Mouse (Mus musculus) hindbrain, embryonic 14.5 days (tissue): ENCODE data around the gene Eif4e. TPM values are rescaled to one million over a fixed set of nuclear protein-coding genes. Genes with fewer than 3 reads are reported as not detected.

Source experiments
- ATAC-seq: fragments of 200-750 bp; cut with Nextera tagmentation; 2 replicates; pipeline ENCODE4 v1.8.0; 2017; ENCODE audit warnings: moderate number of reproducible peaks, mild to moderate bottlenecking, moderate TSS enrichment, moderate library complexity; ENCODE audit not compliant: low FRiP score
- DNase-seq: peaks from one replicate; pipeline ENCODE4 v3.0.0-alpha.2; 2015; ENCODE audit warnings: low spot score
- H3K27ac ChIP-seq: fragments of 300-500 bp; sonication (generic); 2 replicates; pipeline ENCODE4 v1.5.1; 2014; ENCODE audit warnings: mild to moderate bottlenecking, moderate library complexity
- H3K27me3 ChIP-seq: fragments of 300-500 bp; sonication (generic); 2 replicates; pipeline ENCODE4 v1.6.1; 2014; ENCODE audit warnings: mild to moderate bottlenecking, low read length, mixed read lengths; ENCODE audit not compliant: control insufficient read depth, insufficient read depth
- H3K36me3 ChIP-seq: fragments of 300-500 bp; sonication (generic); replicated peaks from 2 replicates; pipeline ENCODE4 v1.6.1; 2014; ENCODE audit not compliant: control insufficient read depth, insufficient read depth
- H3K4me1 ChIP-seq: fragments of 300-500 bp; sonication (generic); replicated peaks from 2 replicates; pipeline ENCODE4 v1.6.1; 2014; ENCODE audit warnings: antibody characterized with exemption, low read length, mixed read lengths; ENCODE audit not compliant: control insufficient read depth, insufficient read depth
- H3K4me2 ChIP-seq: fragments of 300-500 bp; sonication (generic); replicated peaks from 2 replicates; pipeline ENCODE4 v1.6.1; 2014; ENCODE audit warnings: mild to moderate bottlenecking, moderate library complexity
- H3K4me3 ChIP-seq: fragments of 300-500 bp; sonication (generic); replicated peaks from 2 replicates; pipeline ENCODE4 v1.5.1; 2014; ENCODE audit warnings: mild to moderate bottlenecking, low read length
- H3K9ac ChIP-seq: fragments of 300-500 bp; sonication (generic); 2 replicates; pipeline ENCODE4 v1.6.1; 2014
- H3K9me3 ChIP-seq: fragments of 300-500 bp; sonication (generic); 2 replicates; pipeline ENCODE4 v1.6.1; 2016; ENCODE audit warnings: low read length; ENCODE audit not compliant: control insufficient read depth
- WGBS: fragments of 180-500 bp; shearing (Covaris S2); extraction: QIAGEN DNeasy Blood & Tissue Kit; methylation state at CpG from one replicate; pipeline ENCODE4 v1.1.7; 2014; 5-methylcytosine and 5-hydroxymethylcytosine counted together
- polyA plus RNA-seq: library from polyadenylated mRNA; unstranded; fragments of >200 nt; fragmentation: Nextera tagmentation; extraction: Ambion mirVana; gene quantifications from 2 replicates; pipeline ENCODE4 v1.2.1, GENCODE M21; 2014

Gene Eif4e
- 314 and 377 TPM in 2 replicates for polyA plus RNA-seq

GRCm38 (mm10) chr3:138526073-138526915 is at the start of gene Eif4e:
Gene Eif4e (plus strand): TSS chr3:138526179.
- no peaks in the 10 kb centered on the region for H3K9me3 ChIP-seq
- H3K4me3 ChIP-seq = peak within 1 kb of the TSS; percentile 99
- ATAC-seq (peak; percentile 22), DNase-seq (no peak)
- no peaks in the 10 kb centered on the region for H3K36me3 ChIP-seq
- peak within 1 kb of the TSS; percentile 94 for H3K4me2 ChIP-seq
- H3K4me1 ChIP-seq = peaks cover 21% of the 10 kb centered on the region
- 2% methylated on average over 39 of the region's 39 CpGs for WGBS
- no peaks in the 10 kb centered on the region for H3K27me3 ChIP-seq
- H3K27ac ChIP-seq = peak within 1 kb of the TSS; percentile 81
- H3K9ac ChIP-seq = peak within 1 kb of the TSS; percentile 61

- H3K9ac ChIP-seq = no peak overlapping the region
- ATAC-seq (no peak), DNase-seq (no peak)
- H3K4me2 ChIP-seq = no peak overlapping the region
- H3K4me1 ChIP-seq = no peaks in the 10 kb centered on the region
- peaks cover 50% of the 10 kb centered on the region for H3K36me3 ChIP-seq
- H3K4me3 ChIP-seq = no peak overlapping the region
- no peaks in the 10 kb centered on the region for H3K9me3 ChIP-seq
- H3K27me3 ChIP-seq = no peaks in the 10 kb centered on the region
- WGBS = 98% methylated on average over 8 of the region's 8 CpGs
- no peak overlapping the region for H3K27ac ChIP-seq
Observed at GRCm38 (mm10) chr3:138479489-138479888, 46.5 kb upstream of the Eif4e start.

GRCm38 (mm10) chr3:138481526-138482284 is 44.3 kb upstream of the Eif4e start:
- DNase-seq = no peak
- no peak overlapping the region for H3K4me2 ChIP-seq
- H3K27me3 ChIP-seq = no peaks in the 10 kb centered on the region
- 57% methylated on average over 14 of the region's 14 CpGs for WGBS
- no peak overlapping the region for H3K27ac ChIP-seq
- H3K4me3 ChIP-seq = no peak overlapping the region
- H3K36me3 ChIP-seq = peaks cover 53% of the 10 kb centered on the region
- no peaks in the 10 kb centered on the region for H3K9me3 ChIP-seq
- H3K9ac ChIP-seq = no peak overlapping the region
- no peaks in the 10 kb centered on the region for H3K4me1 ChIP-seq
- no peak for ATAC-seq

- Histone ChIP-seq H3K27ac (no peak overlapping the region), H3K9me3 (no peaks in the 10 kb centered on the region), H3K36me3 (peaks cover 44% of the 10 kb centered on the region), H3K4me1 (peaks cover 8% of the 10 kb centered on the region), H3K9ac (no peak overlapping the region), H3K4me3 (no peak overlapping the region), H3K4me2 (no peak overlapping the region), H3K27me3 (no peaks in the 10 kb centered on the region)
- 93% methylated on average over 2 of the region's 2 CpGs for WGBS
- ATAC-seq = no peak
- no peak for DNase-seq
Observed at GRCm38 (mm10) chr3:138483240-138483639, 42.7 kb upstream of the Eif4e start.

- Histone ChIP-seq H3K4me1 (peaks cover 11% of the 10 kb centered on the region), H3K27me3 (no peaks in the 10 kb centered on the region), H3K4me3 (peak overlapping the region; percentile 79), H3K9ac (peak overlapping the region; percentile 78), H3K9me3 (no peaks in the 10 kb centered on the region), H3K36me3 (peaks cover 5% of the 10 kb centered on the region; the same call in 1 of the 2 replicates), H3K27ac (peak overlapping the region; percentile 75), H3K4me2 (peak overlapping the region; percentile 89)
- WGBS = under 1% methylated on average over 57 of the region's 61 CpGs
- peak; percentile 29 for DNase-seq
- ATAC-seq = no peak
Observed at GRCm38 (mm10) chr3:138488584-138489326, 37.2 kb upstream of the Eif4e start.

DNA sequence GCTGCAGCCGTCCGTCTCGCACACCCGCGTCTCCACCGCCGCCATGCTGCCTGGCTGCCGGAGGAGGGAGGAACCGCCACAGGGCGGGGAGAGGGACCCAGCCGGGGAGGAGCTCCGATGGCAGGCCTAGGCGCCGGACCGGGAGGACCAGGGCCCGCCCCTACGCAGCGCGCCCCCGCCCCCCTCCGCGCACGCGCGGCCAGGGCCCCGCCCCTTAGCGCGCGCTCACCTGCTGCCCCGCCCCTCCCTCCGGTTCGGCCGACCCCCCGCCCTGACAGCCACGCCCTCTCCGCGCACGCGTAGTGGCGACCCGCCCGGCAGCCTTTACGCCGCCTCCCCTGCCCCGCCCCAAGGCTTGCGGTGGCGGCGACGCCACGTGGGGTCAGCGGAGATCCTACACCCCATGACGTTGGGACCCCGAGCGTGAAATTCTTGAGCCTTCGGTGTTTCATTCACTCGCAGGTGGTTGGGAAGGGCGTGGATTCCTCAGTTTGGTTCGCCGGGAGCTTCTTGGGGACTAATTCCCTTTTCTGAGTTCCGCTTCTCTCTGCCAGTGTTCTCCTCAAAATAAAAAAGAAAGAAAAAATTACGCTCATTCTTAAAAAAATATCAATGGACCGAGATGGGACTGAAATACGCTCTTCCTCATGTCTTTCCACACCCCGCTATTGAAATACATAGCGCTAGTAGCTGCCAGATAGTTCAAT is 36.5 kb upstream of the Eif4e start, which contains the start of gene Metap1:
Gene Metap1 (minus strand): TSS at position 189 of the 707 bp plus-strand sequence.
- peak within 1 kb of the TSS; percentile 75 for H3K27ac ChIP-seq
- peak within 1 kb of the TSS; percentile 79 for H3K4me3 ChIP-seq
- H3K4me2 ChIP-seq = peak within 1 kb of the TSS; percentile 89
- H3K9ac ChIP-seq = peak within 1 kb of the TSS; percentile 78
- peak; percentile 99 for ATAC-seq
- DNase-seq = peak; percentile 94
- H3K36me3 ChIP-seq = peaks cover 5% of the 10 kb centered on the region; the same call in 1 of the 2 replicates
- WGBS = under 1% methylated on average over 59 of the region's 65 CpGs
- no peaks in the 10 kb centered on the region for H3K9me3 ChIP-seq
- H3K27me3 ChIP-seq = no peaks in the 10 kb centered on the region
- H3K4me1 ChIP-seq = peaks cover 11% of the 10 kb centered on the region

- peaks cover 11% of the 10 kb centered on the region for H3K4me1 ChIP-seq
- H3K36me3 ChIP-seq = no peaks in the 10 kb centered on the region; the same call in 1 of the 2 replicates
- H3K27me3 ChIP-seq = no peaks in the 10 kb centered on the region
- no peak overlapping the region for H3K27ac ChIP-seq
- no peaks in the 10 kb centered on the region for H3K9me3 ChIP-seq
- H3K4me2 ChIP-seq = peak overlapping the region; percentile 89
- 22% methylated on average over 6 of the region's 6 CpGs for WGBS
- peak overlapping the region; percentile 79 for H3K4me3 ChIP-seq
- ATAC-seq (no peak; the same call in 1 of the 2 replicates), DNase-seq (no peak)
- peak overlapping the region; percentile 54 for H3K9ac ChIP-seq
Observed at GRCm38 (mm10) chr3:138490034-138490337, 36.0 kb upstream of the Eif4e start.

DNA sequence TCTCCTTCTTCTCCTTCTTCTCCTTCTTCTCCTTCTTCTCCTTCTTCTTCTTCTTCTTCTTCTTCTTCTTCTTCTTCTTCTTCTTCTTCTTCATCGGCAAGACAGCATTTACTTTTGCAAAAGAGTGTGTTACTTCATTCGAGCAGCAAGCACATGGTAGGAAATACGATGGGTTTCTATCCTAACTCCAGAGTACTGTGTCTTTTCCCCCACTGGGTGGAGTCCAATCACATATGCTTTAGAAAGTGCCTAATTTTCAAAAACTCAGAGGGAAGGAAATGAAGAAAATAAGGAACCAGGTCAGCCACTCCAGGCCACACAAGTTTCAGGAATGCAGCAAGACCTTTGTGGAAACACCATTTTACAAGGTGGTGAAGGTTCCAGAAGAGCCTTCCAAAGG is 32.3 kb upstream of the Eif4e start:
- Histone ChIP-seq H3K27me3 (no peaks in the 10 kb centered on the region), H3K36me3 (no peaks in the 10 kb centered on the region), H3K27ac (no peak overlapping the region), H3K9ac (no peak overlapping the region), H3K4me1 (no peaks in the 10 kb centered on the region), H3K4me2 (no peak overlapping the region), H3K9me3 (no peaks in the 10 kb centered on the region), H3K4me3 (no peak overlapping the region)
- WGBS = 86% methylated on average over 3 of the region's 3 CpGs
- no peak for DNase-seq
- no peak for ATAC-seq
